Comparison of ENCODE assay signal across 22 mouse cellular contexts in genomic region chr8:80189797-80190509, GRCm38 (mm10).
DNase-seq lines count a peak whose midpoint lies in the region; ATAC-seq and TF ChIP-seq lines count a peak whose summit lies in the region.
"Had no signal": no experiment of that assay in that cellular context is flagged by ENCODE, and none has a peak within 500 bp of the region (broad histone marks: within the 10 kb centered on the region; RNA-seq: fewer than 3 reads in every experiment).

No protein-coding gene starts in this region.

- peak overlapping the region; percentile 67 for H3K27ac ChIP-seq in forebrain, postnatal 0 days (ENCODE audit: low read depth, low read length)
- H3K27ac ChIP-seq in forebrain, embryonic 14.5 days (ENCODE audit: low read depth, low read length) = no peak overlapping the region
- 0 out of 2 replicates have a peak overlapping the region, but pooled peaks have one; percentile 18 for H3K27ac ChIP-seq in neural tube, embryonic 13.5 days (replicated peaks)
- 0 out of 2 replicates have a peak overlapping the region, but pooled peaks have one; percentile 63 for H3K27ac ChIP-seq in neural tube, embryonic 15.5 days (replicated peaks)
- H3K27ac ChIP-seq in embryonic facial prominence, embryonic 10.5 days (replicated peaks) = no peak overlapping the region
- H3K27ac ChIP-seq: hindbrain, embryonic 15.5 days; kidney, embryonic 15.5 days; liver, embryonic 15.5 days; macrophage; midbrain, embryonic 10.5 days; stomach, embryonic 15.5 days had no signal

- H3K4me1 ChIP-seq in forebrain, postnatal 0 days (ENCODE audit: insufficient read depth) = no peaks in the 10 kb centered on the region
- H3K4me1 ChIP-seq in forebrain, embryonic 14.5 days (ENCODE audit: control insufficient read depth, insufficient read depth, low read length) = no peaks in the 10 kb centered on the region
- H3K4me1 ChIP-seq in neural tube, embryonic 13.5 days (replicated peaks) = peaks cover 8% of the 10 kb centered on the region; the same call in 1 of the 2 replicates
- peaks cover 10% of the 10 kb centered on the region for H3K4me1 ChIP-seq in neural tube, embryonic 15.5 days
- 0 out of 2 replicates have a peak, but pooled peaks cover 3% of the 10 kb centered on the region for H3K4me1 ChIP-seq in embryonic facial prominence, embryonic 10.5 days
- H3K4me1 ChIP-seq: heart, embryonic 12.5 days; hindbrain, embryonic 15.5 days; kidney, embryonic 15.5 days; liver, embryonic 15.5 days; midbrain, embryonic 10.5 days; stomach, embryonic 15.5 days had no signal

- TF ChIP-seq CTCF in forebrain, postnatal 0 days (IDR thresholded peaks at IDR 0.05; ENCODE audit: low read depth) = no peak

- peak; percentile 93 for ATAC-seq in forebrain, postnatal 0 days
- ATAC-seq in forebrain, embryonic 14.5 days = no peak
- peak; percentile 57 for ATAC-seq in neural tube, embryonic 13.5 days (ENCODE audit: low read depth)
- ATAC-seq in neural tube, embryonic 15.5 days (ENCODE audit: low FRiP score) = peak; percentile 82
- ATAC-seq: intestine, embryonic 16.5 days had no signal

- 57% methylated on average over 10 of the region's 10 CpGs for WGBS in forebrain, postnatal 0 days
- WGBS in forebrain, embryonic 14.5 days = 78% methylated on average over 10 of the region's 10 CpGs
- 65% methylated on average over 10 of the region's 10 CpGs for WGBS in neural tube, embryonic 13.5 days
- WGBS in neural tube, embryonic 15.5 days = 43% methylated on average over 10 of the region's 10 CpGs
- WGBS in embryonic facial prominence, embryonic 10.5 days = 89% methylated on average over 10 of the region's 10 CpGs

- H3K27me3 ChIP-seq in forebrain, postnatal 0 days (ENCODE audit: insufficient read depth, low read length) = no peaks in the 10 kb centered on the region
- no peaks in the 10 kb centered on the region for H3K27me3 ChIP-seq in forebrain, embryonic 14.5 days (replicated peaks; ENCODE audit: control insufficient read depth, insufficient read depth, low read length)
- no peaks in the 10 kb centered on the region for H3K27me3 ChIP-seq in neural tube, embryonic 13.5 days
- no peaks in the 10 kb centered on the region for H3K27me3 ChIP-seq in neural tube, embryonic 15.5 days (replicated peaks)
- no peaks in the 10 kb centered on the region for H3K27me3 ChIP-seq in embryonic facial prominence, embryonic 10.5 days (replicated peaks; ENCODE audit: low read depth, poor library complexity, severe bottlenecking)
- H3K27me3 ChIP-seq: CH12.LX; heart, embryonic 12.5 days; hindbrain, embryonic 15.5 days; kidney, embryonic 15.5 days; liver, embryonic 15.5 days; stomach, embryonic 15.5 days had no signal

- H3K9ac ChIP-seq in forebrain, postnatal 0 days = no peak overlapping the region
- H3K9ac ChIP-seq in forebrain, embryonic 14.5 days (ENCODE audit: low read length) = no peak overlapping the region
- no peak overlapping the region for H3K9ac ChIP-seq in neural tube, embryonic 13.5 days
- no peak overlapping the region for H3K9ac ChIP-seq in neural tube, embryonic 15.5 days (replicated peaks)
- H3K9ac ChIP-seq: heart, embryonic 12.5 days; hindbrain, embryonic 15.5 days; kidney, embryonic 15.5 days; liver, embryonic 15.5 days; stomach, embryonic 15.5 days had no signal

- H3K36me3 ChIP-seq in forebrain, postnatal 0 days (ENCODE audit: insufficient read depth) = no peaks in the 10 kb centered on the region
- H3K36me3 ChIP-seq in forebrain, embryonic 14.5 days (ENCODE audit: control insufficient read depth, insufficient read depth, low read length) = no peaks in the 10 kb centered on the region
- H3K36me3 ChIP-seq in neural tube, embryonic 13.5 days = no peaks in the 10 kb centered on the region
- no peaks in the 10 kb centered on the region for H3K36me3 ChIP-seq in neural tube, embryonic 15.5 days
- H3K36me3 ChIP-seq in embryonic facial prominence, embryonic 10.5 days (replicated peaks) = no peaks in the 10 kb centered on the region
- H3K36me3 ChIP-seq: heart, embryonic 12.5 days; hindbrain, embryonic 15.5 days; kidney, embryonic 15.5 days; liver, embryonic 15.5 days; midbrain, embryonic 10.5 days; stomach, embryonic 15.5 days had no signal

- no peak overlapping the region for H3K4me2 ChIP-seq in forebrain, postnatal 0 days (ENCODE audit: low read depth)
- no peak overlapping the region for H3K4me2 ChIP-seq in forebrain, embryonic 14.5 days (ENCODE audit: low read length)
- H3K4me2 ChIP-seq in neural tube, embryonic 13.5 days = no peak overlapping the region
- no peak overlapping the region for H3K4me2 ChIP-seq in neural tube, embryonic 15.5 days
- H3K4me2 ChIP-seq: heart, embryonic 12.5 days; hindbrain, embryonic 15.5 days; kidney, embryonic 15.5 days; liver, embryonic 15.5 days; stomach, embryonic 15.5 days had no signal

- H3K9me3 ChIP-seq in forebrain, postnatal 0 days (ENCODE audit: low read length) = no peaks in the 10 kb centered on the region
- no peaks in the 10 kb centered on the region for H3K9me3 ChIP-seq in forebrain, embryonic 14.5 days (replicated peaks; ENCODE audit: control insufficient read depth, low read length)
- H3K9me3 ChIP-seq in neural tube, embryonic 13.5 days = no peaks in the 10 kb centered on the region
- no peaks in the 10 kb centered on the region for H3K9me3 ChIP-seq in neural tube, embryonic 15.5 days (replicated peaks)
- H3K9me3 ChIP-seq in embryonic facial prominence, embryonic 10.5 days = no peaks in the 10 kb centered on the region
- H3K9me3 ChIP-seq: hindbrain, embryonic 15.5 days; kidney, embryonic 15.5 days; liver, embryonic 15.5 days; midbrain, embryonic 10.5 days; stomach, embryonic 15.5 days had no signal

- peak; percentile 71 for DNase-seq in forebrain, postnatal 0 days
- no peak for DNase-seq in forebrain, embryonic 14.5 days (ENCODE audit: low spot score)
- no peak for DNase-seq in neural tube, embryonic 10.5 days (ENCODE audit: extremely low spot score, low spot score)
- DNase-seq in layer of hippocampus, postnatal 10 days (ENCODE audit: low spot score in 2 of 2) = peak; percentile 22 to 38
- DNase-seq in embryonic facial prominence, embryonic 10.5 days (ENCODE audit: low spot score) = no peak
- DNase-seq: adrenal gland, postnatal 25 days; cerebellum, adult 2 months; cerebellum, postnatal 36 days; heart, adult 11 months; right cerebral cortex, postnatal 25 days; thymus, adult 18-20 months had no signal

- no peak overlapping the region for H3K4me3 ChIP-seq in forebrain, postnatal 0 days (ENCODE audit: low read depth, low read length)
- no peak overlapping the region for H3K4me3 ChIP-seq in forebrain, embryonic 14.5 days (ENCODE audit: low read depth, low read length)
- no peak overlapping the region for H3K4me3 ChIP-seq in neural tube, embryonic 13.5 days
- H3K4me3 ChIP-seq in neural tube, embryonic 15.5 days (replicated peaks) = no peak overlapping the region
- H3K4me3 ChIP-seq in embryonic facial prominence, embryonic 10.5 days = no peak overlapping the region
- H3K4me3 ChIP-seq: heart, embryonic 12.5 days; hindbrain, embryonic 15.5 days; kidney, embryonic 15.5 days; liver, embryonic 15.5 days; midbrain, embryonic 10.5 days; stomach, embryonic 15.5 days had no signal

Comparison
In these comparisons a context has a peak if more than half of its experiments do, and no peak if none do; other contexts are left out.
1. DNase-seq: peak in forebrain, postnatal 0 days (single experiment) and layer of hippocampus, postnatal 10 days (2 of 2); none in forebrain, embryonic 14.5 days (single experiment), neural tube, embryonic 10.5 days (single experiment) and embryonic facial prominence, embryonic 10.5 days (single experiment).
2. H3K27ac ChIP-seq: peak in forebrain, postnatal 0 days (single experiment), neural tube, embryonic 13.5 days (single experiment) and neural tube, embryonic 15.5 days (single experiment); none in forebrain, embryonic 14.5 days (single experiment) and embryonic facial prominence, embryonic 10.5 days (single experiment).